Mouse (Mus musculus) erythroblast, embryonic 14.5 days (primary cell): Measurements from ENCODE around the gene Otulin.

Experiments
- GATA1 ChIP-seq: IDR thresholded peaks from 2 replicates; pipeline ENCODE4 v1.6.1; 2012; ENCODE audit warnings: low read length, inconsistent platforms, mixed read lengths
- TAL1 ChIP-seq: IDR thresholded peaks from 3 replicates; pipeline ENCODE4 v1.6.1; 2012; ENCODE audit warnings: low read length, inconsistent platforms, mixed read lengths

GRCm38 (mm10) chr15:27503801-27504730 lies 126.4 kb downstream of the Otulin start:
- TF ChIP-seq TAL1 (no peak), GATA1 (no peak)
